1 mouse cellular context compared by ENCODE assay signal in genomic region chr19:46763932-46764762, GRCm38 (mm10).
TF ChIP-seq lines count a peak whose summit lies in the region.

No protein-coding gene starts in this region.

TF ChIP-seq in MEL, 35 proteins besides CTCF, POLR2A, EP300 and RAD21 (continued from another document):
- peak; percentile 75; the same call in 1 of the 2 replicates for TF ChIP-seq TCF12 (IDR thresholded peaks at IDR 0.05; ENCODE audit: low read depth, low read length)
- TF ChIP-seq NRF1 (IDR thresholded peaks at IDR 0.05; ENCODE audit: insufficient read depth, low read depth, low read length, poor library complexity, severe bottlenecking) = no peak
